Mouse (Mus musculus): ENCODE results near the gene 1700030K09Rik. TPM values are rescaled to one million over a fixed set of nuclear protein-coding genes. Genes with fewer than 3 reads are reported as not detected.

The 1700030K09Rik gene
- polyA plus RNA-seq, 1 experiment from 2014 or later, result 19.1 TPM

GRCm38 (mm10) chr8:72429676-72430075 is 14.0 kb upstream of the 1700030K09Rik start:
- WGBS, result 59% methylated on average over 13 of the region's 13 CpGs
- ATAC-seq, result no peak
- no peaks in the 10 kb centered on the region for H3K27me3 ChIP-seq

GRCm38 (mm10) chr8:72434952-72435351 is 8.7 kb upstream of the 1700030K09Rik start:
- ATAC-seq, result no peak
- no peak overlapping the region for H3K27ac ChIP-seq
- no peaks in the 10 kb centered on the region for H3K27me3 ChIP-seq
- 36% methylated on average over 2 of the region's 2 CpGs for WGBS
- H3K4me3 ChIP-seq, result no peak overlapping the region
- peaks cover 3% of the 10 kb centered on the region; the same call in 1 of the 2 replicates for H3K4me1 ChIP-seq
- no peak overlapping the region for H3K4me2 ChIP-seq
- H3K9ac ChIP-seq, result no peak overlapping the region
- no peaks in the 10 kb centered on the region for H3K36me3 ChIP-seq (ENCODE audit: poor library complexity, severe bottlenecking)
- no peaks in the 10 kb centered on the region for H3K9me3 ChIP-seq (replicated peaks)

More at GRCm38 (mm10) chr8:72429676-72430075, 14.0 kb upstream of the 1700030K09Rik start:
- H3K9ac ChIP-seq, result no peak overlapping the region
- H3K4me3 ChIP-seq, result no peak overlapping the region
- H3K36me3 ChIP-seq (ENCODE audit: poor library complexity, severe bottlenecking), result no peaks in the 10 kb centered on the region
- no peak overlapping the region for H3K4me2 ChIP-seq
- H3K9me3 ChIP-seq (replicated peaks), result no peaks in the 10 kb centered on the region
- no peak overlapping the region for H3K27ac ChIP-seq
- no peaks in the 10 kb centered on the region for H3K4me1 ChIP-seq

DNA sequence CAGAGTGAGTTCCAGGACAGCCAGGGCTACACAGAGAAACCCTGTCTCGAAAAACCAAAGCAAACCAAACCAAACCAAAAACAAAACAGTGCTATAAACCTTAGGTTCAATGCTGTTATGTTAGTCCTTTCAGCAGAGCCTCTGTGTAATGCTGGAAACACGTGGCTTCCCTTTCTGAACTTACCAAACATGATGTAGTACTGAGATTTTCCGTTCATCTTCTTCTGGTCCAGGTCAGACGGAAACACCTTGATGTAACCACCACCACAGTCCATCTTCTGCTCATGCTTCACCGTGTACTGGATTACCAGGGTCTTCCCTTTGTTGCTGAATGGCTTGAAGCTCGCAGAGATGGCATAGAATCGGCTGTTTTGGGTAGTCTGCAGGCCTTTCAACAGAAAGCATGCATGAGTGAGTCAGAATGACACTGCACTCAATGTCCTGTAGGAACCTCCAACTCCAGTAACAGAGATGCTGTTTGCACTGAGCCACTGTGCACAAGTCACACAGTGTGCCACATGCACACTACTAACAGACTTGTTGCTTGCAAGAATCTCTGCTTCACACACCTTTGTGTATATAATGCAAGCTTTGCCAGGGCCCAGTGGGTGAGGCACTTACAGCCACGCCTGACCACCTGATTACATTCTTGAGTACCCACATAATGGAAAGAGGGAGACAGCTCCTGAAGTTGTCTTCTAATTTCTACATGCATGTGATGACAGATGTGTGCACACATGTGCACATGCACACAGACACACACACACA is 5.2 kb upstream of the 1700030K09Rik start:
- Histone ChIP-seq H3K4me2 (no peak overlapping the region), H3K4me3 (no peak overlapping the region), H3K9me3 (replicated peaks) (no peaks in the 10 kb centered on the region), H3K9ac (no peak overlapping the region), H3K4me1 (peaks cover 6% of the 10 kb centered on the region; the same call in 1 of the 2 replicates), H3K27me3 (no peaks in the 10 kb centered on the region), H3K27ac (no peak overlapping the region), H3K36me3 (ENCODE audit: poor library complexity, severe bottlenecking) (no peaks in the 10 kb centered on the region)
- no peak for ATAC-seq
- WGBS, result 72% methylated on average over 8 of the region's 8 CpGs

DNA sequence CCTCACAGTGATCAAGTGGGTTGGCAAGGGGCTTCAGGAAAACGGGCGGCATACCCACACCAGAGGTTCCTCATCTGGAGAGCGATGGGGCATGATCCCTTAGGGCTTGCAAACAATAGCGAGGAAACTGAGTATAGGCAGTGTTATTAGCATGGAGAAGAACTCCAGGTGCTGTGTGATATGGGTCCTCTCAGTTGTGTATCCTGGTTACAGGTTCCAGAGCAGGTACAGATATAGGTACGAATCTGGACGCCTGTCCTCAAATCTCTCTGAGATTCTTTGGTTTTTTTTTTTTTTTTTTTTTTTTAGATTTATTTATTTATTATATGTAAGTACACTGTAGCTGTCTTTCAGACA is 292 bp downstream of the 1700030K09Rik start:
- Histone ChIP-seq H3K4me3 (peak overlapping the region; percentile 49), H3K4me1 (peaks cover 26% of the 10 kb centered on the region), H3K9ac (peak overlapping the region; percentile 72), H3K4me2 (peak overlapping the region; percentile 68), H3K36me3 (ENCODE audit: poor library complexity, severe bottlenecking) (peaks cover 14% of the 10 kb centered on the region), H3K27me3 (no peaks in the 10 kb centered on the region), H3K9me3 (replicated peaks) (no peaks in the 10 kb centered on the region), H3K27ac (no peak overlapping the region)
- peak; percentile 67; the same call in 1 of the 2 replicates for ATAC-seq
- 48% methylated on average over 6 of the region's 6 CpGs for WGBS

- Histone ChIP-seq H3K4me1 (peaks cover 26% of the 10 kb centered on the region), H3K4me3 (no peak overlapping the region), H3K4me2 (no peak overlapping the region), H3K27me3 (no peaks in the 10 kb centered on the region), H3K27ac (no peak overlapping the region), H3K36me3 (ENCODE audit: poor library complexity, severe bottlenecking) (peaks cover 25% of the 10 kb centered on the region), H3K9ac (no peak overlapping the region), H3K9me3 (replicated peaks) (no peaks in the 10 kb centered on the region)
- 93% methylated on average over 6 of the region's 6 CpGs for WGBS
- ATAC-seq, result no peak
Observed at GRCm38 (mm10) chr8:72445071-72445470, 1.4 kb downstream of the 1700030K09Rik start.

- Histone ChIP-seq H3K4me2 (no peak overlapping the region), H3K4me3 (no peak overlapping the region), H3K9me3 (replicated peaks) (0 out of 2 replicates have a peak, but pooled peaks cover 2% of the 10 kb centered on the region), H3K27me3 (no peaks in the 10 kb centered on the region), H3K27ac (no peak overlapping the region), H3K36me3 (ENCODE audit: poor library complexity, severe bottlenecking) (peaks cover 83% of the 10 kb centered on the region), H3K4me1 (peaks cover 10% of the 10 kb centered on the region; the same call in 1 of the 2 replicates), H3K9ac (no peak overlapping the region)
- ATAC-seq, result no peak
- 93% methylated on average over 8 of the region's 8 CpGs for WGBS
Observed at GRCm38 (mm10) chr8:72451516-72451915, 7.8 kb downstream of the 1700030K09Rik start.

GRCm38 (mm10) chr8:72453904-72454303 is 10.2 kb downstream of the 1700030K09Rik start:
- Histone ChIP-seq H3K4me1 (no peaks in the 10 kb centered on the region), H3K9ac (no peak overlapping the region), H3K36me3 (ENCODE audit: poor library complexity, severe bottlenecking) (peaks cover 89% of the 10 kb centered on the region), H3K9me3 (replicated peaks) (0 out of 2 replicates have a peak, but pooled peaks cover 2% of the 10 kb centered on the region), H3K4me2 (no peak overlapping the region), H3K27me3 (no peaks in the 10 kb centered on the region), H3K4me3 (no peak overlapping the region), H3K27ac (no peak overlapping the region)
- WGBS, result 98% methylated on average over 2 of the region's 2 CpGs
- no peak for ATAC-seq

- Histone ChIP-seq H3K27ac (no peak overlapping the region), H3K27me3 (no peaks in the 10 kb centered on the region), H3K9ac (no peak overlapping the region), H3K9me3 (replicated peaks) (0 out of 2 replicates have a peak, but pooled peaks cover 2% of the 10 kb centered on the region), H3K4me3 (no peak overlapping the region), H3K4me2 (no peak overlapping the region), H3K36me3 (ENCODE audit: poor library complexity, severe bottlenecking) (peaks cover 89% of the 10 kb centered on the region), H3K4me1 (no peaks in the 10 kb centered on the region)
- 96% methylated on average over 4 of the region's 4 CpGs for WGBS
- ATAC-seq, result no peak
Observed at GRCm38 (mm10) chr8:72455317-72455716, 11.6 kb downstream of the 1700030K09Rik start.

- 89% methylated on average over 3 of the region's 3 CpGs for WGBS
- ATAC-seq, result no peak
Observed at GRCm38 (mm10) chr8:72457806-72458205, 14.1 kb downstream of the 1700030K09Rik start.

GRCm38 (mm10) chr8:72458457-72458856 is 14.8 kb downstream of the 1700030K09Rik start:
- Histone ChIP-seq H3K27ac (no peak overlapping the region), H3K4me1 (no peaks in the 10 kb centered on the region), H3K9me3 (replicated peaks) (0 out of 2 replicates have a peak, but pooled peaks cover 2% of the 10 kb centered on the region), H3K4me3 (no peak overlapping the region), H3K9ac (no peak overlapping the region), H3K4me2 (no peak overlapping the region), H3K27me3 (no peaks in the 10 kb centered on the region), H3K36me3 (ENCODE audit: poor library complexity, severe bottlenecking) (peaks cover 91% of the 10 kb centered on the region)
- 90% methylated on average over 6 of the region's 6 CpGs for WGBS
- ATAC-seq, result no peak

More at GRCm38 (mm10) chr8:72457806-72458205, 14.1 kb downstream of the 1700030K09Rik start:
- H3K9me3 ChIP-seq (replicated peaks), result 0 out of 2 replicates have a peak, but pooled peaks cover 2% of the 10 kb centered on the region
- H3K4me3 ChIP-seq, result no peak overlapping the region
- H3K9ac ChIP-seq, result no peak overlapping the region
- H3K4me1 ChIP-seq, result no peaks in the 10 kb centered on the region
- H3K4me2 ChIP-seq, result no peak overlapping the region
- peaks cover 91% of the 10 kb centered on the region for H3K36me3 ChIP-seq (ENCODE audit: poor library complexity, severe bottlenecking)
- no peak overlapping the region for H3K27ac ChIP-seq
- H3K27me3 ChIP-seq, result no peaks in the 10 kb centered on the region

DNA sequence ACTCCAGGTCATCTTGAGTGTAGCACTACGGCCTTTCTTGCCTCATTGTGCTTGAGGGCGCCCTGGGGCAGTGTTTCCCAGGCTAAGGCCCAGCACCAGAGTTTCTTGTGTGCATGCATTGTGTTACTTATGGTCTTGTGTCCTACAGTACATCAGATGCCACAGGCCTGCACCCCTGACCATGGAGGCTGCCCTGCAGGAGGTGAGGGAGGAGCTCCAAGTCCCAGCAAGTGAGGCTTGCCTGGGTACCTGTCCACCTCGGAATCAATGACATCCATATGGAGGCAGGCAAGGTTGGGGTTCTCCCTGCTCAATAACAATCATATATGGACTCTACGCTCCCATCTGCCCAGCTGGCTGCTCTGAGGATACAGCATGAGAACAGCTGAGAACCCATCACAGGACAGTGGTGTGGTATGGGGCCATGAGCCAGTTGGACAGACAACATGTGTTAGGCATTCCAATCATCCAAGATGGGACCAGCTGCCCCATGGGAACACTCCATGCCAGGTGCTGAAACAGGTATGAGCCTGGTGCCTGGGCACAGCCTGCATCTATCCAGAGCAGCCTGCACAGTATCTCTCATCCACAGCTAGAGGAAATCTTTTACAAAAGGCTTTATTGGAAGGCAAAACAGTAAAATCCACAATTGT is 16.3 kb downstream of the 1700030K09Rik start:
- no peaks in the 10 kb centered on the region for H3K27me3 ChIP-seq
- no peak overlapping the region for H3K4me3 ChIP-seq
- 93% methylated on average over 4 of the region's 4 CpGs for WGBS
- H3K4me1 ChIP-seq, result no peaks in the 10 kb centered on the region
- no peak overlapping the region for H3K9ac ChIP-seq
- H3K4me2 ChIP-seq, result no peak overlapping the region
- H3K36me3 ChIP-seq (ENCODE audit: poor library complexity, severe bottlenecking), result peaks cover 91% of the 10 kb centered on the region
- H3K27ac ChIP-seq, result no peak overlapping the region
- H3K9me3 ChIP-seq (replicated peaks), result no peaks in the 10 kb centered on the region
- 0 out of 2 replicates have a peak, but pooled peaks have one; percentile 14 for ATAC-seq

GRCm38 (mm10) chr8:72464211-72464610 is 20.5 kb downstream of the 1700030K09Rik start:
- no peak overlapping the region for H3K4me2 ChIP-seq
- no peak overlapping the region for H3K9ac ChIP-seq
- H3K36me3 ChIP-seq (ENCODE audit: poor library complexity, severe bottlenecking), result peaks cover 100% of the 10 kb centered on the region
- 97% methylated on average over 10 of the region's 10 CpGs for WGBS
- H3K9me3 ChIP-seq (replicated peaks), result no peaks in the 10 kb centered on the region
- no peak for ATAC-seq
- H3K4me3 ChIP-seq, result no peak overlapping the region
- H3K4me1 ChIP-seq, result no peaks in the 10 kb centered on the region
- no peak overlapping the region for H3K27ac ChIP-seq
- no peaks in the 10 kb centered on the region for H3K27me3 ChIP-seq
